Mouse (Mus musculus) neural tube, embryonic 12.5 days (tissue): Measurements from ENCODE around the gene Actr1a. TPM values are rescaled to one million over a fixed set of nuclear protein-coding genes. Genes with fewer than 3 reads are reported as not detected.

Source experiments
- ATAC-seq: fragments of 200-750 bp; cut with Nextera tagmentation; 2 replicates; pipeline ENCODE4 v1.8.0; 2017; ENCODE audit warnings: low read depth, mild to moderate bottlenecking, moderate TSS enrichment, moderate library complexity; ENCODE audit not compliant: low FRiP score
- H3K27ac ChIP-seq: fragments of 300-500 bp; sonication (generic); 2 replicates; pipeline ENCODE4 v1.5.1; 2016
- H3K27me3 ChIP-seq: fragments of 300-500 bp; sonication (generic); replicated peaks from 2 replicates; pipeline ENCODE4 v1.6.1; 2016; ENCODE audit warnings: mild to moderate bottlenecking
- H3K36me3 ChIP-seq: fragments of 300-500 bp; sonication (generic); 2 replicates; pipeline ENCODE4 v1.6.1; 2016; ENCODE audit warnings: mild to moderate bottlenecking
- H3K4me1 ChIP-seq: fragments of 300-500 bp; sonication (generic); 2 replicates; pipeline ENCODE4 v1.6.1; 2016
- H3K4me2 ChIP-seq: fragments of 300-500 bp; sonication (generic); replicated peaks from 2 replicates; pipeline ENCODE4 v1.6.1; 2016; ENCODE audit warnings: mild to moderate bottlenecking
- H3K4me3 ChIP-seq: fragments of 300-500 bp; sonication (generic); 2 replicates; pipeline ENCODE4 v1.5.1; 2016
- H3K9ac ChIP-seq: fragments of 300-500 bp; sonication (generic); 2 replicates; pipeline ENCODE4 v1.6.1; 2016; ENCODE audit warnings: mild to moderate bottlenecking
- H3K9me3 ChIP-seq: fragments of 300-500 bp; sonication (generic); 2 replicates; pipeline ENCODE4 v1.6.1; 2016; ENCODE audit warnings: mild to moderate bottlenecking
- WGBS: fragments of 180-500 bp; shearing (Covaris S2); methylation state at CpG from one replicate; pipeline ENCODE4 v1.1.7; 2016; 5-methylcytosine and 5-hydroxymethylcytosine counted together
- polyA plus RNA-seq: library from polyadenylated mRNA; unstranded; fragments of >200 nt; fragmentation: Nextera tagmentation; extraction: Ambion mirVana; gene quantifications from 2 replicates; pipeline ENCODE4 v1.2.1, GENCODE M21; 2016

The Actr1a gene
- 259 and 269 TPM in 2 replicates for polyA plus RNA-seq

DNA sequence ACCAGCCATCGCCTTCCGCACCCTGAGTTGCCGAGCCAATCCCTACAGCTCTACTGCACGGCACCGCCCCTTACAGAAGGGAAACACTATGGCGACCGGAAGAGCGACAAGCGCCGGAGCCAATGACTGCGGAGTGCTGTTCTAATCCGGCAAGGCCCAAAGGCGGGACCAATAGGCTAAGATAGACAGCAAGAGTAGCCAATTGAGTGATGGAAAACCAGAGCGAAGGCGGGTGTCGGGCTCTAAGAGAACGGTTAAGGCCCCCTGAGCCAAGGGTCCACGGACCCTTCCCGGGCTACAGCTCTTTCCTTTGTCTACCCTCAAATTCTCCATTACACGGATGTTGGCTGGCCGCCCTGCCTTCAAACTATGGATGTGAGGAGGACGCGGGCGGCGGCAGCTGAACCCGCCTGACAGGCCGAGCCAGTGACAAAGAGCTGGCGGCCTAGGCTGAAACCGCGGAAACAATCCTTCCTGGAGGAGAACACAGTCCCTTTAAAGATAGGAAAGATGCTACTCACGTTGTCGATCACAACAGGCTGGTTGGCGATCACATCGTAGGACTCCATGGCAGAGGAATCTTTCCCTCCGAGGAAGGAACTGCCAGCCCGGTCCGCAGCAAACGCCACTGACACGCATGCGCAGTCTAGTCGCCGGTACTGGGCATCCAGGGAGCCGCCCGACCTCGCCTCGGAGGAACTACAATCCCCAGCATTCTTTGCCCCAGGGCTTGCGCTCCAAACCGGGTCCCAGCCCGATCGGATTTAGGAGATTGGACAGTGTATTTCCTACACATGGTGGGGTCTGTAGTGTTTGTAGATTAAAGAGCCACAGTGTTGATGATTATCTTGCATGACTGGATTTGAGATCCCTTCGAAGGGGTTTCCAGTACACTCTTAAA, at the start of gene Actr1a:
Gene Actr1a (minus strand): TSS at position 640 of the 901 bp plus-strand sequence.
- WGBS: under 1% methylated on average over 51 of the region's 51 CpGs
- no peaks in the 10 kb centered on the region for H3K36me3 ChIP-seq
- no peaks in the 10 kb centered on the region for H3K9me3 ChIP-seq
- H3K4me3 ChIP-seq: peak within 1 kb of the TSS; percentile 64
- 0 out of 2 replicates have a peak within 1 kb of the TSS, but pooled peaks have one; percentile 15 for H3K27ac ChIP-seq
- peak within 1 kb of the TSS; percentile 93 for H3K4me2 ChIP-seq
- peak within 1 kb of the TSS; percentile 80 for H3K9ac ChIP-seq
- H3K4me1 ChIP-seq: peaks cover 40% of the 10 kb centered on the region
- no peaks in the 10 kb centered on the region for H3K27me3 ChIP-seq
- peak; percentile 93 for ATAC-seq

DNA sequence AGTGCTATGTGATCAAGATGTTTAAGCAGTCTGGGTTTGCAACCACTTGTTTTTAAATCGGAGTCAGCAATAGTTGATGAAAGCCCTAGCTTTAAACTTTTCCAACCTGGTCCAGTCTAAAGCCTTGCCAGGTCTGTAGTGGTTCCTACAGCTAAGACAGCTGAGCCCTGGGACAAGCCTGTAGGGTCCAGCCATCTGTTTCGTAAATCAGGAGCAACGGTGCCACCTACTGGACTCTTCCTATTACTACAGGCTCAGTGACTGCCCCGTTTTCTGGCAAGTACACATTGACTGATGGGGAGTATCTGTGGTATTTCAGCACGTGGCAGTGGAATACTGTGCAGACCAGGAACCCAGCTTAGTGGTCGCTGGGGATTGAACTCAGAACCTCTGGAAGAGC, 48.7 kb upstream of the Actr1a start:
- no peaks in the 10 kb centered on the region for H3K27me3 ChIP-seq
- no peaks in the 10 kb centered on the region for H3K36me3 ChIP-seq
- WGBS: 4% methylated on average over 6 of the region's 6 CpGs
- ATAC-seq: peak; percentile 73; the same call in 1 of the 2 replicates
- H3K4me2 ChIP-seq: no peak overlapping the region
- no peaks in the 10 kb centered on the region for H3K9me3 ChIP-seq
- H3K4me3 ChIP-seq: no peak overlapping the region
- no peak overlapping the region for H3K27ac ChIP-seq
- peaks cover 44% of the 10 kb centered on the region for H3K4me1 ChIP-seq
- H3K9ac ChIP-seq: no peak overlapping the region

DNA sequence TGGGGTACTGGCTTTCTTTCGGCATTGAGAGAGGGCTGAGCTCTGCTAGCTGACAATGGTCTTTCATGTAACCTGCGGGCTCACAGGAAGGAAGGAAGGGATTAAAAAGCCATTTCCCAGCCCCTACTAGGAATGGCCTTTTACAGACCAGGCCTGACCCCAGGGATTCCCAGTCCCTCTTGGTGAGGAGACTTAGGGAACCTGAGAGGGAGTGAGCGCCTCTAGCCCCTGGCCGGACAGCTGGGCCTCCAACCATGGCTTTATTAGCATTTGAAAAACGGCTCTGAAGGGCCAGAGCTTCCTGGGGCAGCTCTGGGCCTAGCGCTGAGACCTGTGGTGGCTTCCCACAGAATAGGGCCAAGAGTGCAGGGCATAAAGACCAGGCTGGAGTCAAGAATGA, 48.0 kb upstream of the Actr1a start:
- Histone ChIP-seq H3K4me3 (no peak overlapping the region), H3K4me2 (no peak overlapping the region), H3K36me3 (no peaks in the 10 kb centered on the region), H3K9ac (no peak overlapping the region), H3K27me3 (no peaks in the 10 kb centered on the region), H3K27ac (peak overlapping the region; percentile 29; the same call in 1 of the 2 replicates), H3K9me3 (no peaks in the 10 kb centered on the region), H3K4me1 (peaks cover 43% of the 10 kb centered on the region)
- no peak for ATAC-seq
- WGBS: 3% methylated on average over 6 of the region's 6 CpGs

DNA sequence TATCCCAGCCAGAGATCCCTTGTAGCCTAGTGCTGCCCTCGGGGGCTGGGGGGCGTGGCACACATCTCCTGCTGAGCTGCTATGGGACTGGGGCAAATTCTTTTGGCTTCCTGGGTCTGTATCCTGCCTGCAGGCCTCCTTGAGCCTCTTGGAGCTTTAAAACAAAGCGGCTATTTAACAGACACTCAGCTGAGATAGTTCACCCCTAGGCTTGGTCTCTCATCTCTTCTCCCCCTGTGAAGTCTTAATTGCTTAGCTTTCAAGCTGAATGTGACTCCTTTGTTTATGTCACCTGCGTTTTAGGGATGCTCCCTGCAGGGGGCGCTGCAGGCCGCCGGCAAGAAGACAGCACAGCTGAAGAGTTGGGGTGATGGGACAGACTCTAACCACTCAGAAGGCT, 39.9 kb upstream of the Actr1a start:
- H3K4me3 ChIP-seq: no peak overlapping the region
- no peak for ATAC-seq
- H3K36me3 ChIP-seq: 0 out of 2 replicates have a peak, but pooled peaks cover 3% of the 10 kb centered on the region
- H3K4me2 ChIP-seq: no peak overlapping the region; the same call in 1 of the 2 replicates
- peaks cover 20% of the 10 kb centered on the region for H3K4me1 ChIP-seq
- H3K27ac ChIP-seq: no peak overlapping the region
- H3K9ac ChIP-seq: no peak overlapping the region
- H3K9me3 ChIP-seq: no peaks in the 10 kb centered on the region
- H3K27me3 ChIP-seq: no peaks in the 10 kb centered on the region
- 3% methylated on average over 7 of the region's 7 CpGs for WGBS

DNA sequence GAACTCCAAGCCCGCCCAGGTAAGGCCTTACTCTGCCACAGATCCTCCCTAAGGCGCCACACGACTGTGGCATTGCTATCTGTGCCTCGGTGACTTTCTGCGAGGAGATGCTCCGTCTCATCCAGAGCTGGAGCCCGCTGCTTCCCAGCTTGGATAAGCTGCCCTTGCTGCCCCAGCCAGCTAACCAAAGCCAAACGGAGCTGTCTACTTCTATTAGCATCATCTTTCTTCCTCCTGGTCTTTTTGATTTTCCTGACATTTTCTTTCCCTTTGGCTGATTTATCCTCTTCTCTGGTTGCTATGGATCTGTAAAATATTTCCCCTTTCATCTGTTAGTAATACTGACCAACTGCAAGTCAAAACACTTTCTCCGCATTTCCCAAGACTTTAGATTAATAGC, 39.0 kb upstream of the Actr1a start:
- 77% methylated on average over 9 of the region's 9 CpGs for WGBS
- no peak for ATAC-seq

DNA sequence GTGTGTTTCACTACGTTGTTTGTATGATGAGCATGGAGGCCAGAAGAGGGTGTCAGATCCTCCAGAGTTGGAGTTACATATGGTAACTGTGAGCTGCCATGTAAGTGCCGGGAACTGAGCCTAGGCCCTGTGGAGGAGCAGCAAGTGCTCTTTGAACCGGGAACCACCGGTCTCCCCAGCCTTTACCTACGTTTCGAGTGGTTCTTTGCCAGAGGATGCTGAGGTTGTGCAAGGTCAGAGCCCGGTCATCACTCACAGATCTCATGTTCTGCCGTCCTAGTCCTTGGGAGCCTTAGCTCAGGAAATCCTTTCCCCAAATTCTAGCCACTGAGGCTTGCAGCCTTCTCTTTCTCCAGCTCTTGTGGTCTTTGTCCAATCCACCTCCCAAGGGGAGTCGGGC, 38.6 kb upstream of the Actr1a start:
- 0 out of 2 replicates have a peak, but pooled peaks cover 3% of the 10 kb centered on the region for H3K36me3 ChIP-seq
- H3K4me3 ChIP-seq: no peak overlapping the region
- H3K4me1 ChIP-seq: peaks cover 20% of the 10 kb centered on the region
- WGBS: 66% methylated on average over 9 of the region's 9 CpGs
- H3K27ac ChIP-seq: 0 out of 2 replicates have a peak overlapping the region, but pooled peaks have one; percentile 13
- no peaks in the 10 kb centered on the region for H3K9me3 ChIP-seq
- 0 out of 2 replicates have a peak overlapping the region, but pooled peaks have one; percentile 13 for H3K9ac ChIP-seq
- no peak overlapping the region for H3K4me2 ChIP-seq
- no peaks in the 10 kb centered on the region for H3K27me3 ChIP-seq
- no peak for ATAC-seq

More for the DNA sequence above, 39.0 kb upstream of the Actr1a start:
- no peaks in the 10 kb centered on the region for H3K27me3 ChIP-seq
- H3K9ac ChIP-seq: no peak overlapping the region
- H3K36me3 ChIP-seq: 0 out of 2 replicates have a peak, but pooled peaks cover 3% of the 10 kb centered on the region
- H3K4me2 ChIP-seq: no peak overlapping the region
- H3K9me3 ChIP-seq: no peaks in the 10 kb centered on the region
- H3K27ac ChIP-seq: 0 out of 2 replicates have a peak overlapping the region, but pooled peaks have one; percentile 13
- H3K4me1 ChIP-seq: peaks cover 20% of the 10 kb centered on the region
- no peak overlapping the region for H3K4me3 ChIP-seq

DNA sequence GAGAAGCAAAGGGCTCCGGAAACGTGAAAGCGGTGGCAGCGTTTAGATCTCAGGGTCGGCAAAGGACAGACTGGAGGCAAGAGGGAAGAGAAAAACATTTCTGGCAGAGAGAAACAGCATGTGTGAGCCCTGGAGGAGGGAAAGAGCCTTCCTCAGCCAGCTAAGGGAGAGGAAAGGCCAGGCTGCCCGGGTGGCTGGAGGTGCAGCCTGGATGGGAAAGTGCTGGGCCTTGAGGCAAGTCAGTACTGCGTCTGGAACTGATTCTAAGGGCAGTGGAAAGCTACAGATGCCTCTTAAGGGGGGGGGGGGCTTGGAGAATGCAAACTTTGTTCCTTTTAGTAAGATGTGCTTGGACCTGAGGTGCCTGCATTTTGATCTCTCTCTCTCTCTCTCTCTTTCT, 38.2 kb upstream of the Actr1a start:
- ATAC-seq: no peak
- Histone ChIP-seq H3K27me3 (no peaks in the 10 kb centered on the region), H3K9ac (0 out of 2 replicates have a peak overlapping the region, but pooled peaks have one; percentile 13), H3K9me3 (no peaks in the 10 kb centered on the region), H3K4me3 (no peak overlapping the region), H3K27ac (no peak overlapping the region), H3K4me1 (peaks cover 20% of the 10 kb centered on the region), H3K36me3 (peaks cover 3% of the 10 kb centered on the region; the same call in 1 of the 2 replicates), H3K4me2 (no peak overlapping the region)
- whole genome bisulfite sequencing: 66% methylated on average over 7 of the region's 7 CpGs

DNA sequence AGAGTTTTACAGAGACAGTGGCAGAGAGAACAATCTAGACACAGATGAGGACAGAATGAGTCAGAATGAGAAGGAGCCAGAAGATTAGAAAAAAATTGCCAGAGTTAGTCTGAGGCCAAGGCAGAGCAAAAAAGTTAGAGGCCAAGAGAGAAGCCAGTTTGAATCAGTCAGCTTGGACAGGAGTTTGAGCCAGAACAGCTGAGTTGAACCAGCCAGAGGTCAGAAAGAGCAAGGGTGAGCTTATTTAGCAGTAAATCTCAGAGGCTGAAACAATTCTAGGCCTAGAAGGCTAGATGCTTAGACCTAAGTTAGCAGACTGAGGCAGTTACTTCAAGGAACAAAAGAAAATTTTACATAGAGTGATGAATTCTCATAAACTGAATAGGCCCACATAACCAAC, 33.7 kb upstream of the Actr1a start:
- Histone ChIP-seq H3K36me3 (peaks cover 23% of the 10 kb centered on the region), H3K27me3 (no peaks in the 10 kb centered on the region), H3K9me3 (no peaks in the 10 kb centered on the region), H3K4me3 (no peak overlapping the region), H3K9ac (no peak overlapping the region), H3K27ac (no peak overlapping the region), H3K4me2 (no peak overlapping the region), H3K4me1 (peaks cover 1% of the 10 kb centered on the region)
- no peak for ATAC-seq

DNA sequence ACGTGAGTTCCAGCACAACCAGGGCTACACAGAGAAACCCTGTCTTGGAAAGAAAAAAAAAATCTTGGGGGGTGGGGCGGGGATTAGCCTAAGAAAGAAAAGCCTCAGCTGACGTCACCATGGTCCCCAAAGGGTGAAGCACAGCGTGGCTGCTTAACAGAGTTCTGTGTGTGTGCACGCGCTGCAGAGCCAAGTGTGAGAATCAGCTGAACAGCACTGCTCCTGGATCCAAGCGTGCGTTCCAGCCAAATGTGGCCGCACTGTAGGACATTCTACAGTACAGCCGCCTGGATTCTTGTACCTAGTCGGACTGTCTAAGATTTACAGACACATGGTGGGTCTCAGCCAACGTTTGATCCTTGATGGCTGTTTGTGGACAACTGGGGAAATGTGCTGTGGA, 30.9 kb upstream of the Actr1a start:
- Histone ChIP-seq H3K4me2 (no peak overlapping the region), H3K9ac (no peak overlapping the region), H3K4me3 (no peak overlapping the region), H3K27me3 (no peaks in the 10 kb centered on the region), H3K36me3 (peaks cover 21% of the 10 kb centered on the region), H3K27ac (no peak overlapping the region), H3K4me1 (peaks cover 24% of the 10 kb centered on the region), H3K9me3 (no peaks in the 10 kb centered on the region)
- no peak for ATAC-seq
- WGBS: 78% methylated on average over 12 of the region's 12 CpGs

DNA sequence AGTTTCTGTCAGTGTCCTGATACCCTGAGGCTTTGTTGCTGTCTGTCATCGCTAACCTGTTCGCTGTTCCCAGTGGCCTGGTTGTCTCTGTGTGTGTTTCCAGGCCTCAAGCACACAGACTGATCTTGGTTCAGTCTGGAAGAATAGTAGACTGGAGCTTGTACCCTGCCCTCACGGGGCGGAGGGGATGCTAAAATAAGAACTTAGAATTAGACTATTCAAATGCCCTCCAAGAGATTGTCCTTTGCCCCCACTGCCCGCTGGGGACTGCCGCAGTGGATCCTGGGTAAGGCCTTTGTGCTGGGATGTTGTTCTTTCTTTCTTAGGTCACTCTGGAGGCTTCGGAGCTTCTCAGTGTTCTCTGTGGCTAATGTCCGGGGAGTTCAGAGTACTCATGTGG, 29.7 kb upstream of the Actr1a start:
- Histone ChIP-seq H3K4me2 (no peak overlapping the region), H3K4me1 (peaks cover 28% of the 10 kb centered on the region), H3K36me3 (peaks cover 19% of the 10 kb centered on the region), H3K27me3 (no peaks in the 10 kb centered on the region), H3K9ac (no peak overlapping the region), H3K9me3 (no peaks in the 10 kb centered on the region), H3K4me3 (no peak overlapping the region), H3K27ac (no peak overlapping the region)
- no peak for ATAC-seq
- WGBS: 88% methylated on average over 8 of the region's 8 CpGs

DNA sequence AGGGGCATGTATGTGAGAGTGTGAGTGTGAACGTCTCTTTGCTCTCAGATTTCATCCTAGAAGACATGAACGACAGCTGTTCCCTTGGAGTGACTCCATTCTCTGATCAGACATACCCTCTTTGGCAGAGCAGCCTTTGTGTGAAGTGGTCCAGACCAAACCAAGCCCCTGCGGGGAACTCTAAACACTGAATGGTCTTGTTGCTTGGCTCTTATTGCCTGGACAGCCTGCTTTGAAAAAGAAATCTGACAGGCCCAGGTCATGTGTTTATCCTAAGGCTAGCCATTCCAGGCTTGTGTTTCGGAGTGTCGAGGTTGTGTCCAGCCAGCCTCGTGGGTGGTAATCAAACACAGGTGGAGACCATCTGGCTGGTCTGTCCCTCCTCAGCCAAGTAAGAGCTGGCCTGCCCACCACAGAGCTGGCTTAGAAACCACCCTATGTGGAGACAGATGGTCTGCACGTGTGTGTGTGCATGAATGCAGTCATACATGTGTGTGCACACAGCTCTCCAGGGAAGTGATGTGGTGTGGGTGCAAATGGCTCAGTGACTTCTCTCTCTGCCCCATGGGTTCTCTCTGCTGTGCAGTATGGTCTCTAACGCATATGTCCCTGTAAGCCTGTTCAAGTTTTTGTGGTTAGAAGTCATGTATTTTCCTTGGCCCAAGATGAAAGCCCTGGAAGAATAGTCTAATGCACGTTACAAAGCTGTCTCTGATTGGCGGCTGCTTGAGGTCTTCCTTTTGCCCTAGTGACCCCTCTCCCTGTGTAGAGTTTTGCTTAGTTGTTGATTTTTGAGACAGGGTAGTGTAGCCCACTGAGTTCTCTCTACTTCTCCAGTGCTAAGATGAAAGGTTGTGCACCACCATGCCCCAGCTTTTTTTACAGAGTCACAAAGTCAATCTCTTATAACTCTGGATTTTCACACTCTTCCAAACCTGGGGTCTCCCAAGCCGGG, 27.1 kb upstream of the Actr1a start:
- Histone ChIP-seq H3K4me3 (no peak overlapping the region), H3K36me3 (peaks cover 10% of the 10 kb centered on the region), H3K27me3 (no peaks in the 10 kb centered on the region), H3K4me2 (0 out of 2 replicates have a peak overlapping the region, but pooled peaks have one; percentile 8), H3K9ac (no peak overlapping the region), H3K4me1 (peaks cover 28% of the 10 kb centered on the region), H3K9me3 (no peaks in the 10 kb centered on the region), H3K27ac (no peak overlapping the region)
- ATAC-seq: 0 out of 2 replicates have a peak, but pooled peaks have one; percentile 44
- 38% methylated on average over 11 of the region's 11 CpGs for WGBS
